13 mouse cellular contexts compared by ENCODE assay signal in genomic region chr17:85614722-85615331, GRCm38 (mm10). TPM values are rescaled to one million over a fixed set of nuclear protein-coding genes. Genes with fewer than 3 reads are reported as not detected.
DNase-seq lines count a peak whose midpoint lies in the region; ATAC-seq and TF ChIP-seq lines count a peak whose summit lies in the region.
"Had no signal": no experiment of that assay in that cellular context is flagged by ENCODE, and none has a peak within 500 bp of the region (broad histone marks: within the 10 kb centered on the region; RNA-seq: fewer than 3 reads in every experiment).

No protein-coding gene starts in this region.

- no peak for TF ChIP-seq CTCF in forebrain, postnatal 0 days (IDR thresholded peaks at IDR 0.05; ENCODE audit: low read depth)

- no peak overlapping the region for H3K9ac ChIP-seq in hindbrain, embryonic 16.5 days (ENCODE audit: low read depth, low read length)
- 0 out of 2 replicates have a peak overlapping the region, but pooled peaks have one; percentile 18 for H3K9ac ChIP-seq in forebrain, postnatal 0 days
- no peak overlapping the region for H3K9ac ChIP-seq in midbrain, embryonic 15.5 days
- H3K9ac ChIP-seq: liver, postnatal 0 days had no signal

- H3K4me3 ChIP-seq in hindbrain, embryonic 10.5 days = peak overlapping the region; percentile 28
- H3K4me3 ChIP-seq in hindbrain, embryonic 16.5 days (ENCODE audit: low read length) = no peak overlapping the region
- H3K4me3 ChIP-seq in forebrain, postnatal 0 days (ENCODE audit: low read depth, low read length) = peak overlapping the region; percentile 24
- peak overlapping the region; percentile 29 for H3K4me3 ChIP-seq in midbrain, embryonic 15.5 days

- no peak for ATAC-seq in hindbrain, embryonic 16.5 days
- ATAC-seq in forebrain, postnatal 0 days = no peak
- no peak for ATAC-seq in midbrain, embryonic 15.5 days (replicated peaks)
- ATAC-seq: activated CD4-positive, CD25-positive, alpha-beta regulatory T cell, adult 4 months; liver, postnatal 0 days had no signal

- DNase-seq in hindbrain, embryonic 10.5 days (ENCODE audit: low spot score) = peak; percentile 57
- peak; percentile 56 for DNase-seq in embryo, embryonic 11 days
- no peak for DNase-seq in forebrain, postnatal 0 days
- DNase-seq in yolk sac, embryonic 10.5 days (ENCODE audit: low spot score) = no peak
- DNase-seq in spleen, postnatal 14 days (ENCODE audit: low spot score in 2 of 2) = no peak
- no peak for DNase-seq in layer of hippocampus, postnatal 14 days (ENCODE audit: low spot score in 2 of 2)
- DNase-seq: kidney, adult 2 months; liver, postnatal 0 days had no signal

- WGBS in hindbrain, embryonic 10.5 days = under 1% methylated on average over 38 of the region's 38 CpGs
- under 1% methylated on average over 38 of the region's 38 CpGs for WGBS in hindbrain, embryonic 16.5 days
- 3% methylated on average over 38 of the region's 38 CpGs for WGBS in forebrain, postnatal 0 days
- WGBS in midbrain, embryonic 15.5 days = under 1% methylated on average over 38 of the region's 38 CpGs

- peaks cover 29% of the 10 kb centered on the region for H3K4me1 ChIP-seq in hindbrain, embryonic 10.5 days (replicated peaks)
- H3K4me1 ChIP-seq in hindbrain, embryonic 16.5 days (ENCODE audit: control insufficient read depth, insufficient read depth, low read depth, low read length) = no peaks in the 10 kb centered on the region; the same call in 1 of the 2 replicates
- no peaks in the 10 kb centered on the region for H3K4me1 ChIP-seq in forebrain, postnatal 0 days (ENCODE audit: insufficient read depth)
- peaks cover 5% of the 10 kb centered on the region; the same call in 1 of the 2 replicates for H3K4me1 ChIP-seq in midbrain, embryonic 15.5 days

- H3K9me3 ChIP-seq in hindbrain, embryonic 10.5 days = no peaks in the 10 kb centered on the region
- H3K9me3 ChIP-seq in hindbrain, embryonic 16.5 days (ENCODE audit: control insufficient read depth, low read length) = no peaks in the 10 kb centered on the region
- no peaks in the 10 kb centered on the region for H3K9me3 ChIP-seq in forebrain, postnatal 0 days (ENCODE audit: low read length)
- no peaks in the 10 kb centered on the region for H3K9me3 ChIP-seq in midbrain, embryonic 15.5 days

- no peaks in the 10 kb centered on the region for H3K36me3 ChIP-seq in hindbrain, embryonic 10.5 days
- no peaks in the 10 kb centered on the region for H3K36me3 ChIP-seq in hindbrain, embryonic 16.5 days (ENCODE audit: control insufficient read depth, insufficient read depth, low read length)
- H3K36me3 ChIP-seq in forebrain, postnatal 0 days (ENCODE audit: insufficient read depth) = no peaks in the 10 kb centered on the region
- H3K36me3 ChIP-seq in midbrain, embryonic 15.5 days (replicated peaks) = no peaks in the 10 kb centered on the region

- H3K4me2 ChIP-seq in hindbrain, embryonic 16.5 days (ENCODE audit: low read length) = no peak overlapping the region
- peak overlapping the region; percentile 45 for H3K4me2 ChIP-seq in forebrain, postnatal 0 days (ENCODE audit: low read depth)
- peak overlapping the region; percentile 42 for H3K4me2 ChIP-seq in midbrain, embryonic 15.5 days

- H3K27me3 ChIP-seq in hindbrain, embryonic 10.5 days (ENCODE audit: insufficient read depth, poor library complexity, severe bottlenecking) = peaks cover 100% of the 10 kb centered on the region
- peaks cover 88% of the 10 kb centered on the region for H3K27me3 ChIP-seq in hindbrain, embryonic 16.5 days (replicated peaks; ENCODE audit: control insufficient read depth, insufficient read depth, low read length)
- peaks cover 91% of the 10 kb centered on the region for H3K27me3 ChIP-seq in forebrain, postnatal 0 days (ENCODE audit: insufficient read depth, low read length)
- H3K27me3 ChIP-seq in midbrain, embryonic 15.5 days (replicated peaks) = peaks cover 95% of the 10 kb centered on the region

- 0 out of 2 replicates have a peak overlapping the region, but pooled peaks have one; percentile 13 for H3K27ac ChIP-seq in hindbrain, embryonic 10.5 days
- H3K27ac ChIP-seq in hindbrain, embryonic 16.5 days (ENCODE audit: low read depth, low read length) = no peak overlapping the region
- peak overlapping the region; percentile 36 for H3K27ac ChIP-seq in forebrain, postnatal 0 days (ENCODE audit: low read depth, low read length)
- peak overlapping the region; percentile 65 for H3K27ac ChIP-seq in midbrain, embryonic 15.5 days

RNA-seq across cellular contexts. Expression of gene Six3, which starts 1.4 kb away (rescaled TPM):
- 0.46 and 1.9 TPM in 2 replicates for polyA plus RNA-seq in hindbrain, embryonic 10.5 days (2016; fragmentation: Nextera tagmentation; extraction: Ambion mirVana)
- 0.06 and 2.1 TPM in 2 replicates for polyA plus RNA-seq in hindbrain, embryonic 16.5 days (2015; fragmentation: Nextera tagmentation; extraction: Ambion mirVana)
- 3.5 and 12.0 TPM in 2 replicates for total RNA-seq in forebrain, postnatal 0 days (2014; rRNA removed)
- 9.5 and 16.6 TPM in 2 replicates for polyA plus RNA-seq in forebrain, postnatal 0 days (2015; fragmentation: Nextera tagmentation; extraction: Ambion mirVana)
- polyA plus RNA-seq in midbrain, embryonic 15.5 days (2015; fragmentation: Nextera tagmentation; extraction: Ambion mirVana) = 30.2 and 30.4 TPM in 2 replicates
- 1 to 10 TPM; 1.5 to 1.7 TPM for total RNA-seq in layer of hippocampus, postnatal 14 days (2021)
- total RNA-seq: common myeloid progenitor, adult 5-6 weeks; gastrocnemius, adult 8-10 months had no signal
- polyA plus RNA-seq: activated CD4-positive, CD25-positive, alpha-beta regulatory T cell, adult 4 months; kidney, adult 2 months; liver, postnatal 0 days had no signal

Comparison
In these comparisons a context has a peak if more than half of its experiments do, and no peak if none do; other contexts are left out.
1. DNase-seq: peak in hindbrain, embryonic 10.5 days (single experiment) and embryo, embryonic 11 days (single experiment); none in forebrain, postnatal 0 days (single experiment), yolk sac, embryonic 10.5 days (single experiment), spleen, postnatal 14 days (0 of 2) and layer of hippocampus, postnatal 14 days (0 of 2).